Mouse (Mus musculus) midbrain, embryonic 15.5 days (tissue): ENCODE results near the gene Prss54. TPM values are rescaled to one million over a fixed set of nuclear protein-coding genes. Genes with fewer than 3 reads are reported as not detected.

Experiments
- ATAC-seq: fragments of 200-750 bp; cut with Nextera tagmentation; replicated peaks from 2 replicates; pipeline ENCODE4 v1.8.0; 2017; ENCODE audit warnings: moderate TSS enrichment
- H3K27ac ChIP-seq: fragments of 300-500 bp; sonication (generic); 2 replicates; pipeline ENCODE4 v1.5.1; 2015; ENCODE audit warnings: mild to moderate bottlenecking, inconsistent platforms
- H3K27me3 ChIP-seq: fragments of 300-500 bp; sonication (generic); replicated peaks from 2 replicates; pipeline ENCODE4 v1.6.1; 2015; ENCODE audit warnings: inconsistent platforms
- H3K36me3 ChIP-seq: fragments of 300-500 bp; sonication (generic); replicated peaks from 2 replicates; pipeline ENCODE4 v1.6.1; 2015; ENCODE audit warnings: inconsistent platforms
- H3K4me1 ChIP-seq: fragments of 300-500 bp; sonication (generic); 2 replicates; pipeline ENCODE4 v1.6.1; 2015; ENCODE audit warnings: inconsistent platforms
- H3K4me2 ChIP-seq: fragments of 300-500 bp; sonication (generic); 2 replicates; pipeline ENCODE4 v1.6.1; 2015; ENCODE audit warnings: inconsistent platforms, mild to moderate bottlenecking, moderate library complexity
- H3K4me3 ChIP-seq: fragments of 300-500 bp; sonication (generic); 2 replicates; pipeline ENCODE4 v1.5.1; 2015; ENCODE audit warnings: mild to moderate bottlenecking, inconsistent platforms
- H3K9ac ChIP-seq: fragments of 300-500 bp; sonication (generic); 2 replicates; pipeline ENCODE4 v1.6.1; 2015; ENCODE audit warnings: mild to moderate bottlenecking, inconsistent platforms
- H3K9me3 ChIP-seq: fragments of 300-500 bp; sonication (generic); 2 replicates; pipeline ENCODE4 v1.6.1; 2016; ENCODE audit warnings: inconsistent platforms
- WGBS: fragments of 180-500 bp; shearing (Covaris S2); methylation state at CpG from one replicate; pipeline ENCODE4 v1.1.7; 2015; ENCODE audit warnings: mixed read lengths; 5-methylcytosine and 5-hydroxymethylcytosine counted together
- polyA plus RNA-seq: library from polyadenylated mRNA; unstranded; fragments of >200 nt; fragmentation: Nextera tagmentation; extraction: Ambion mirVana; gene quantifications from 2 replicates; pipeline ENCODE4 v1.2.1, GENCODE M21; 2015

The Prss54 gene
- polyA plus RNA-seq, 1 experiment from 2014 or later: not detected

DNA sequence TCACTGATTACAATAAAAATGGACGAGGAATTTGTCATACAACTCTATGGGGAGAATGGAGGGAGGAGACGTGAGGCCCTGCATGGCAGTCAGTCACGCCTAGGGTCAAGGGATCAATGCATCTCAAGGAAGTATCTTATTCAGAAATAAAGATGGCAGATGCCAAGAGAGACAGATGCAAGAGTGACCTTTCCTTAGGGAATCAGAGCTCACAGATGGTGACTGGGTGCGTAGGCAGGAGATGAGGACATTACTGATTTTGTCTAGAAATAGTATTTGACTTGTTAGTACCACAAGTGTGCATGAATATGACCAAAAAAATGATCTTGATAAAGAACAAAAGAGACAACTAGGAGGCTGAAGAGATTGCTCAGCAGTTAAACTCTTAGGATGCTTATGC lies 63.9 kb downstream of the Prss54 start:
- Histone ChIP-seq H3K27me3 (no peaks in the 10 kb centered on the region), H3K9ac (no peak overlapping the region), H3K4me3 (no peak overlapping the region), H3K9me3 (no peaks in the 10 kb centered on the region), H3K27ac (no peak overlapping the region), H3K36me3 (no peaks in the 10 kb centered on the region), H3K4me1 (no peaks in the 10 kb centered on the region), H3K4me2 (no peak overlapping the region)
- 47% methylated on average over 4 of the region's 4 CpGs for WGBS
- ATAC-seq: no peak

Other genes starting within 250 kb of the Prss54 start
- 19.0 and 19.1 TPM in 2 replicates for gene Zfp319, start 244.4 kb downstream of the Prss54 start, polyA plus RNA-seq
- gene Usb1, start 244.1 kb downstream of the Prss54 start, polyA plus RNA-seq: 37.4 and 38.4 TPM in 2 replicates
- 18.1 and 18.7 TPM in 2 replicates for gene Mmp15, start 224.1 kb downstream of the Prss54 start, polyA plus RNA-seq
- gene Cfap20, start 141.5 kb downstream of the Prss54 start, polyA plus RNA-seq: 120 and 121 TPM in 2 replicates
- 9.8 and 10.2 TPM in 2 replicates for gene Csnk2a2, start 86.3 kb downstream of the Prss54 start, polyA plus RNA-seq
- gene Ccdc113, start 42.3 kb downstream of the Prss54 start, polyA plus RNA-seq: 1.2 and 1.3 TPM in 2 replicates
- 6.6 and 7.5 TPM in 2 replicates for gene Gins3, start 57.1 kb upstream of the Prss54 start, polyA plus RNA-seq
- 379 and 386 TPM in 2 replicates for gene Ndrg4, start 100.6 kb upstream of the Prss54 start, polyA plus RNA-seq
- 30.7 and 31.9 TPM in 2 replicates for gene Setd6, start 139.5 kb upstream of the Prss54 start, polyA plus RNA-seq
- gene Cnot1, start 231.1 kb upstream of the Prss54 start, polyA plus RNA-seq: 48.8 and 50.8 TPM in 2 replicates
- gene Sap18b, start 249.0 kb upstream of the Prss54 start, polyA plus RNA-seq: 196 and 201 TPM in 2 replicates